8 mouse cellular contexts compared by ENCODE assay signal in the genomic region with DNA sequence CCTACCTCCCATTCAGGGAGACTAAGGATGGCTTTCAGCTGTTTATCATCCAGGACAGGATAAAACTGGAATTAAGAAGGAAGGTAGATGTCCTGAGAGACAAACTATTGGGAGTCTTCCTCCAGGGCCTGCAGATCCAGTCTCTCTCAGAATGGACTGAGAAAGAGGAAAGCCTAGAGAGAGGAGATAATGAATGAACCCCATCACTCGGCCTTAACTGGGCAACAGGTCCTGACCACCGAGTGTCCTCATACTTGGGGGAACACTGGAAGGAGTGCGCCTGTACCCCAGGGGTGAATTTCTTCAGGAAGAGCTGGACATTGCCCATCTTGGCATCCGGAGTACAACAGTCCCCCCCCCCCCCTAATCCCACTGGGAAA. TPM values are rescaled to one million over a fixed set of nuclear protein-coding genes. Genes with fewer than 3 reads are reported as not detected.
DNase-seq lines count a peak whose midpoint lies in the region; ATAC-seq lines count a peak whose summit lies in the region.

No protein-coding gene starts in this region.

- H3K27ac ChIP-seq in kidney, embryonic 16.5 days (ENCODE audit: low read length): no peak overlapping the region
- no peak overlapping the region for H3K27ac ChIP-seq in embryonic facial prominence, embryonic 11.5 days (replicated peaks; ENCODE audit: low read depth, low read length)
- peak overlapping the region; percentile 79 for H3K27ac ChIP-seq in hindbrain, embryonic 15.5 days (replicated peaks)
- peak overlapping the region; percentile 73; the same call in 1 of the 2 replicates for H3K27ac ChIP-seq in midbrain, embryonic 15.5 days

- peak overlapping the region; percentile 89 for H3K4me3 ChIP-seq in kidney, embryonic 16.5 days (ENCODE audit: low read length)
- H3K4me3 ChIP-seq in embryonic facial prominence, embryonic 11.5 days (ENCODE audit: low read depth, low read length): peak overlapping the region; percentile 95
- peak overlapping the region; percentile 93 for H3K4me3 ChIP-seq in hindbrain, embryonic 15.5 days
- peak overlapping the region; percentile 91 for H3K4me3 ChIP-seq in midbrain, embryonic 15.5 days

- 0 out of 2 replicates have a peak, but pooled peaks cover 6% of the 10 kb centered on the region for H3K36me3 ChIP-seq in kidney, embryonic 16.5 days (ENCODE audit: insufficient read depth, low read length)
- no peaks in the 10 kb centered on the region; the same call in 1 of the 2 replicates for H3K36me3 ChIP-seq in embryonic facial prominence, embryonic 11.5 days (replicated peaks; ENCODE audit: control insufficient read depth, insufficient read depth, low read depth, low read length)
- H3K36me3 ChIP-seq in hindbrain, embryonic 15.5 days: no peaks in the 10 kb centered on the region
- peaks cover 6% of the 10 kb centered on the region; the same call in 1 of the 2 replicates for H3K36me3 ChIP-seq in midbrain, embryonic 15.5 days (replicated peaks)

- H3K9me3 ChIP-seq in kidney, embryonic 16.5 days (ENCODE audit: low read length): no peaks in the 10 kb centered on the region
- no peaks in the 10 kb centered on the region for H3K9me3 ChIP-seq in embryonic facial prominence, embryonic 11.5 days (replicated peaks; ENCODE audit: control insufficient read depth, low read length)
- H3K9me3 ChIP-seq in hindbrain, embryonic 15.5 days: no peaks in the 10 kb centered on the region
- no peaks in the 10 kb centered on the region for H3K9me3 ChIP-seq in midbrain, embryonic 15.5 days

- peaks cover 31% of the 10 kb centered on the region for H3K4me1 ChIP-seq in kidney, embryonic 16.5 days (ENCODE audit: insufficient read depth, low read length)
- peaks cover 3% of the 10 kb centered on the region for H3K4me1 ChIP-seq in embryonic facial prominence, embryonic 11.5 days (ENCODE audit: control insufficient read depth, insufficient read depth, low read length)
- H3K4me1 ChIP-seq in hindbrain, embryonic 15.5 days (replicated peaks): peaks cover 40% of the 10 kb centered on the region
- peaks cover 28% of the 10 kb centered on the region for H3K4me1 ChIP-seq in midbrain, embryonic 15.5 days

- no peak for DNase-seq in kidney, adult 9 months
- no peak for DNase-seq in embryonic facial prominence, embryonic 11.5 days (ENCODE audit: low spot score)
- DNase-seq in right cerebral cortex, postnatal 36 days (ENCODE audit: low spot score in 2 of 2): no peak

- H3K4me2 ChIP-seq in kidney, embryonic 16.5 days (replicated peaks; ENCODE audit: low read depth, low read length): peak overlapping the region; percentile 92
- peak overlapping the region; percentile 85 for H3K4me2 ChIP-seq in embryonic facial prominence, embryonic 11.5 days (ENCODE audit: low read depth, low read length)
- H3K4me2 ChIP-seq in hindbrain, embryonic 15.5 days: peak overlapping the region; percentile 86
- peak overlapping the region; percentile 68 for H3K4me2 ChIP-seq in midbrain, embryonic 15.5 days

- ATAC-seq in kidney, embryonic 16.5 days (ENCODE audit: low FRiP score, low TSS enrichment): no peak
- no peak for ATAC-seq in embryonic facial prominence, embryonic 11.5 days (replicated peaks; ENCODE audit: insufficient number of reproducible peaks, low FRiP score, low TSS enrichment, low read depth)
- ATAC-seq in hindbrain, embryonic 15.5 days (ENCODE audit: low FRiP score, low read depth): no peak
- no peak for ATAC-seq in midbrain, embryonic 15.5 days (replicated peaks)
- no peak for ATAC-seq in granulocyte monocyte progenitor cell, adult 5-6 weeks (replicated peaks; ENCODE audit: poor library complexity, severe bottlenecking)
- no peak for ATAC-seq in megakaryocyte progenitor cell, adult 5-6 weeks (replicated peaks; ENCODE audit: poor library complexity)

- H3K9ac ChIP-seq in kidney, embryonic 16.5 days (replicated peaks; ENCODE audit: low read length): peak overlapping the region; percentile 90
- H3K9ac ChIP-seq in embryonic facial prominence, embryonic 11.5 days (replicated peaks; ENCODE audit: low read length): peak overlapping the region; percentile 90
- peak overlapping the region; percentile 97 for H3K9ac ChIP-seq in hindbrain, embryonic 15.5 days
- peak overlapping the region; percentile 88 for H3K9ac ChIP-seq in midbrain, embryonic 15.5 days

- WGBS in kidney, embryonic 16.5 days: 10% methylated on average over 4 of the region's 4 CpGs
- WGBS in embryonic facial prominence, embryonic 11.5 days: 11% methylated on average over 4 of the region's 4 CpGs
- WGBS in hindbrain, embryonic 15.5 days: 4% methylated on average over 4 of the region's 4 CpGs
- 8% methylated on average over 4 of the region's 4 CpGs for WGBS in midbrain, embryonic 15.5 days

- H3K27me3 ChIP-seq in kidney, embryonic 16.5 days (ENCODE audit: insufficient read depth, low read length): peaks cover 10% of the 10 kb centered on the region; the same call in 1 of the 2 replicates
- H3K27me3 ChIP-seq in embryonic facial prominence, embryonic 11.5 days (ENCODE audit: control insufficient read depth, insufficient read depth, low read length): no peaks in the 10 kb centered on the region
- no peaks in the 10 kb centered on the region for H3K27me3 ChIP-seq in hindbrain, embryonic 15.5 days
- no peaks in the 10 kb centered on the region for H3K27me3 ChIP-seq in midbrain, embryonic 15.5 days (replicated peaks)

RNA-seq across cellular contexts. Expression of a gene that starts 1.3 kb away (rescaled TPM):
- polyA plus RNA-seq in kidney, embryonic 16.5 days (2015; fragmentation: Nextera tagmentation; extraction: Ambion mirVana): 2.0 and 2.3 TPM in 2 replicates
- 7.5 and 8.6 TPM in 2 replicates for polyA plus RNA-seq in embryonic facial prominence, embryonic 11.5 days (2014; fragmentation: Nextera tagmentation; extraction: Ambion mirVana)
- polyA plus RNA-seq in hindbrain, embryonic 15.5 days (2015; fragmentation: Nextera tagmentation; extraction: Ambion mirVana): 11.1 and 12.6 TPM in 2 replicates
- polyA plus RNA-seq in midbrain, embryonic 15.5 days (2015; fragmentation: Nextera tagmentation; extraction: Ambion mirVana): 12.0 and 13.3 TPM in 2 replicates
- total RNA-seq in granulocyte monocyte progenitor cell, adult 5-6 weeks (2014; fragmentation: Nextera tagmentation): 2.0 and 6.4 TPM in 2 replicates
- total RNA-seq in granulocyte monocyte progenitor cell, adult 5-6 weeks (2017): 1.9 and 3.8 TPM in 2 replicates
- total RNA-seq in megakaryocyte progenitor cell, adult 5-6 weeks (2015): 2.2 and 3.7 TPM in 2 replicates
- 2.1 and 2.4 TPM in 2 replicates for total RNA-seq in megakaryocyte progenitor cell, adult 5-6 weeks (2017)

RNA-seq across cellular contexts. Expression of a gene that starts 52.2 kb away (rescaled TPM):
- polyA plus RNA-seq in kidney, embryonic 16.5 days (2015; fragmentation: Nextera tagmentation; extraction: Ambion mirVana): 0.05 TPM in 1 of 2 replicates, not detected in the other
- polyA plus RNA-seq in embryonic facial prominence, embryonic 11.5 days (2014; fragmentation: Nextera tagmentation; extraction: Ambion mirVana): 0.06 and 0.10 TPM in 2 replicates
- 0.14 and 0.16 TPM in 2 replicates for polyA plus RNA-seq in hindbrain, embryonic 15.5 days (2015; fragmentation: Nextera tagmentation; extraction: Ambion mirVana)
- 0.08 and 0.13 TPM in 2 replicates for polyA plus RNA-seq in midbrain, embryonic 15.5 days (2015; fragmentation: Nextera tagmentation; extraction: Ambion mirVana)
- not detected in 2 replicates for total RNA-seq in granulocyte monocyte progenitor cell, adult 5-6 weeks (2014; fragmentation: Nextera tagmentation)
- total RNA-seq in granulocyte monocyte progenitor cell, adult 5-6 weeks (2017): not detected in 2 replicates
- total RNA-seq in megakaryocyte progenitor cell, adult 5-6 weeks (2015): not detected in 2 replicates
- not detected in 2 replicates for total RNA-seq in megakaryocyte progenitor cell, adult 5-6 weeks (2017)

RNA-seq across cellular contexts. Expression of a gene that starts 54.2 kb away (rescaled TPM):
- polyA plus RNA-seq in kidney, embryonic 16.5 days (2015; fragmentation: Nextera tagmentation; extraction: Ambion mirVana): 0.15 TPM in 1 of 2 replicates, not detected in the other
- 0.90 TPM in 1 of 2 replicates, not detected in the other for polyA plus RNA-seq in embryonic facial prominence, embryonic 11.5 days (2014; fragmentation: Nextera tagmentation; extraction: Ambion mirVana)
- polyA plus RNA-seq in hindbrain, embryonic 15.5 days (2015; fragmentation: Nextera tagmentation; extraction: Ambion mirVana): 0.23 and 0.52 TPM in 2 replicates
- 0.30 and 0.32 TPM in 2 replicates for polyA plus RNA-seq in midbrain, embryonic 15.5 days (2015; fragmentation: Nextera tagmentation; extraction: Ambion mirVana)
- not detected in 2 replicates for total RNA-seq in granulocyte monocyte progenitor cell, adult 5-6 weeks (2014; fragmentation: Nextera tagmentation)
- 0.10 TPM in 1 of 2 replicates, not detected in the other for total RNA-seq in granulocyte monocyte progenitor cell, adult 5-6 weeks (2017)
- total RNA-seq in megakaryocyte progenitor cell, adult 5-6 weeks (2015): not detected in 2 replicates
- total RNA-seq in megakaryocyte progenitor cell, adult 5-6 weeks (2017): not detected in 2 replicates

RNA-seq across cellular contexts. Expression of a gene that starts 58.6 kb away (rescaled TPM):
- 0.60 TPM in 2 replicates for polyA plus RNA-seq in kidney, embryonic 16.5 days (2015; fragmentation: Nextera tagmentation; extraction: Ambion mirVana)
- polyA plus RNA-seq in embryonic facial prominence, embryonic 11.5 days (2014; fragmentation: Nextera tagmentation; extraction: Ambion mirVana): 0.15 and 0.28 TPM in 2 replicates
- 0.14 TPM in 1 of 2 replicates, not detected in the other for polyA plus RNA-seq in hindbrain, embryonic 15.5 days (2015; fragmentation: Nextera tagmentation; extraction: Ambion mirVana)
- polyA plus RNA-seq in midbrain, embryonic 15.5 days (2015; fragmentation: Nextera tagmentation; extraction: Ambion mirVana): not detected in 2 replicates
- 50.9 and 68.1 TPM in 2 replicates for total RNA-seq in granulocyte monocyte progenitor cell, adult 5-6 weeks (2014; fragmentation: Nextera tagmentation)
- 64.3 and 72.5 TPM in 2 replicates for total RNA-seq in granulocyte monocyte progenitor cell, adult 5-6 weeks (2017)
- 61.0 and 68.7 TPM in 2 replicates for total RNA-seq in megakaryocyte progenitor cell, adult 5-6 weeks (2015)
- 72.2 and 78.8 TPM in 2 replicates for total RNA-seq in megakaryocyte progenitor cell, adult 5-6 weeks (2017)

Comparison
In these comparisons a context has a peak if more than half of its experiments do, and no peak if none do; other contexts are left out.
1. H3K27ac ChIP-seq: peak in hindbrain, embryonic 15.5 days (single experiment) and midbrain, embryonic 15.5 days (single experiment); none in kidney, embryonic 16.5 days (single experiment) and embryonic facial prominence, embryonic 11.5 days (single experiment).
2. Peak in every context shown above with its lines, with median percentiles within 50 percentile points of each other: H3K4me2 ChIP-seq, H3K4me3 ChIP-seq and H3K9ac ChIP-seq.